Mouse (Mus musculus): Measurements from ENCODE around the gene Zfp831. TPM values are rescaled to one million over a fixed set of nuclear protein-coding genes. Genes with fewer than 3 reads are reported as not detected.

The Zfp831 gene
- polyA plus RNA-seq, 1 experiment = not detected

DNA sequence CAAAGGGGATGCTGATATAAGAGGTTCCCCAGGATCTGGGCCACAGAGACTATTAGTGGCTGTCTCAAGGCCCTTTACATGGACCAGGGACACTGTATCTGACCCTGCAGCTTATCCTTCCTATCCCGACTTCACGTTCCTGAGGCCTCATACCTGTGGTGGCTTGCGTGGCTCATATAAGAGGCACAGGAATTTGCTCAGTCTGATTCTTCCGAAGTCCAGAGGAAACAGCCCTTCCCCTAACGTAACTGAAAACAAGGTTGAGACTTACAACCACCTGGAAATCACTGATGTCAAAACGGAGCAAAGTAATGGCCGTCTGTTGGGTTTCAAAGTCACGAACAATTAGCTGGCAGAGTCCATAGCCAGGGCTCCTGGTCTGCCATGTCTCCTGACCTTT, 30.1 kb upstream of the Zfp831 start:
- peak overlapping the region; percentile 48 for H3K27ac ChIP-seq (replicated peaks; ENCODE audit: low read depth, low read length)
- no peak overlapping the region for H3K4me3 ChIP-seq (ENCODE audit: insufficient read depth, low read depth, low read length)
- peaks cover 11% of the 10 kb centered on the region; the same call in 1 of the 2 replicates for H3K4me1 ChIP-seq (ENCODE audit: control insufficient read depth, insufficient read depth, insufficient read length, low read length)

DNA sequence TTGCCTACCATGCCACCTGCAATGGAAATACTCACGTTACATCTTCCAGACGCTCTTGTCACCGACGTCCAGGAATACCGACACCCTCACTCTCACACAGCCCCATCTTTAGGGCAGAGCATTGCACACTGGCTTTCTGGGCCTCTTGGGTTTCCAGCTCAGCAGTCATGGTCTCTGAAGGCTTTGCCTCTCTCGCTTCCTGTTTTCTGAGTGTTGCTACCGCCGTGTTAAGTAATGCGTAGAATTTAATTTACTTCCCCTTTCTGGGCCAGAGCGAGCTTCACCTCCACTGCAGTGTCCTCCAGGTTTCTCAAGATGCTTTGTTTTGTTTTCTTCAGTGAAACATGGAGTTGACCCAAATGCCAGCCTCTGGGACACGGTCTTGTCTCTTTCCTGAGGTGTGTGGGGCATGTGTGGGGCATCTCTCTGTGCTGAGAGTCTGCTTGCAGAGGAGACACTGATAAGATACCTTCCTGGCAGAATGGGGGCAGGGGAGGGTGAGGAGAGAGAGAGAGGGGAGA, 29.4 kb upstream of the Zfp831 start:
- Histone ChIP-seq H3K4me1 (ENCODE audit: control insufficient read depth, insufficient read depth, insufficient read length, low read length) (peaks cover 10% of the 10 kb centered on the region; the same call in 1 of the 2 replicates), H3K4me3 (ENCODE audit: insufficient read depth, low read depth, low read length) (no peak overlapping the region), H3K27ac (replicated peaks; ENCODE audit: low read depth, low read length) (peak overlapping the region; percentile 37; the same call in 1 of the 2 replicates)

DNA sequence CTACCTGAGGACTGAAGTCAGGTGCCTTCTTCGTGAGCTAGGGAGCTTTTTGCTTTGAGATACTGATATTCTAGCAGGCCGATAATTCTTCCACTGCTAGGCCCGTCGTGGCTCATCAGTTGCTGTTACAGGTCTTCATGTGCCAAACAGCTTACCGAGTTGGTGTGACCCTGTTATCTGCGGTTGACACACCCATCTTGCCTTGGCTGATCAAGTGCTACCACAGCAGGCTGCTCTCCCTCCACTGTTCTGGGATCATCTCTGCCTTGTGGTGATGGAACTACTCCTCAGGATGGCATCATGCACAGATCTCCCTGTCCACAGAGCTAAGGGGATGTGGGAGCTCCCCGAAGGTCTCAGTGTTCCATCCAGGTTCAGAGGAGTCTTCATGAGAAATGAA, 21.5 kb upstream of the Zfp831 start:
- H3K4me3 ChIP-seq (ENCODE audit: insufficient read depth, low read depth, low read length) = no peak overlapping the region
- peak overlapping the region; percentile 4 for H3K27ac ChIP-seq (replicated peaks; ENCODE audit: low read depth, low read length)
- H3K4me1 ChIP-seq (ENCODE audit: control insufficient read depth, insufficient read depth, insufficient read length, low read length) = peaks cover 3% of the 10 kb centered on the region; the same call in 1 of the 2 replicates

DNA sequence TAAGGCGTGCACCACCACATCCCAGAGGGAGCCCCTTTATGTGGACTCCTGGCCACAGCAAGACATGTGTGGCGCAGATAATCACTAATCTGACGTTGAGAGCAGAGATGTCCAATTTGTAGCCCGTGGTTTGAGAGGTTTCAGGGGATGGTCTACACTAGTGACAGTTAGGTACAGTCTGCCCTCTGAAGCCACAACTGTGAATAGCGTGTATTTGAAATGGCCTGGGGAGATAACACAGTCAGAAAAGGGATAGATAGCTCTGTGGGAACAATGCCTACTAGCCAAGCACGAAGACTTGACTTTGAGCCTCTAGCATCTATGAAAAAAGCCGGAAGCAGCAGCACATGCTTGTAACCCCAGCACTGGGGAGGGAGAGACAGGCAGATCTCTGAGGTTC, 18.9 kb upstream of the Zfp831 start:
- no peak overlapping the region for H3K27ac ChIP-seq (replicated peaks; ENCODE audit: low read depth, low read length)
- H3K4me3 ChIP-seq (ENCODE audit: insufficient read depth, low read depth, low read length) = no peak overlapping the region
- H3K4me1 ChIP-seq (ENCODE audit: control insufficient read depth, insufficient read depth, insufficient read length, low read length) = peaks cover 11% of the 10 kb centered on the region; the same call in 1 of the 2 replicates

DNA sequence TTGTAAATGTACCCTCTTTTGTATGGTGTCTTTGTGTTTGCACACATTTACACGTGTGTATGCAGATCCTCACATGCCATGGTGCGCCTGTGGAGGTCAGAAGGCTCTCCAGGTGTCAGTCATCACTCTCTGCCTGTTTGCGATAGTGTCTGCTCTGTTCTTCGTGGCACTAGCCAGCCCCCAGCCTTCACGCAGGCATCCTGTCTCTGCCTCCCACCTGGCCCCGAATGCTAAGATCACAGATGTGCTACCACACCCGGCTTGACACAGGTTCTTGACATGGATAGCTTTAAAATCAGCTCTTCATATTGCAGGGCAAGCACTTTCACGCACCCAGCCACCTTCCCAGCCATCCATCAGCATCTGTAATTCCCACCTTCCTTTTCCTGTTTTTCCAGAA, 16.3 kb upstream of the Zfp831 start:
- H3K27ac ChIP-seq (replicated peaks; ENCODE audit: low read depth, low read length) = no peak overlapping the region
- no peak overlapping the region for H3K4me3 ChIP-seq (ENCODE audit: insufficient read depth, low read depth, low read length)

DNA sequence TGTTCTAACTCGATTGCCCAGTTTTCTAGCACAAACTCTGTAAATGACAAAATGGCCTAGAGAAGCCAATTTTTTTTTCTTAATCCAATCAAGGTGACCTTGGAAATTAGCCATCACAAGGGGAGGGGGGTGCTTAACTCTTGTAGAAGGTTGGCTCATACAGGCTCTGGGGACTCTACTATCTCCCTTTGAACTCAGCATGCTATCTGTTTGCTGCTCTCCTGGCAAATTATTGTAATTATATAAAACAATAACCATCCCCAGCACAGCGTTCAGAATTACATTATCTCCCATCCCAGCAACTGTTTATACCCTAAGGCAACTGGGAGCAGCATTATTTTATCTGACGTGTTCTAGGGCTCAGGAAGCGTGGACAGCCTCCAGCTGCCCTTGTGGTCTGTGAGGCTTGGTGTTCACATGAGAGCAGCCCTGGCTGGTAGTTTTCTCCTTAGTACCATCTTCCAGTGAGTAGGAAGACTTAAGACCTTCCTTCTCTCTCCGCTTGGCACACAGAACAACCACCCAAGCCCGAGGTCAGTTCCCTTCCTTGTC, 14.0 kb upstream of the Zfp831 start:
- no peak overlapping the region for H3K4me3 ChIP-seq (ENCODE audit: insufficient read depth, low read depth, low read length)
- peaks cover 8% of the 10 kb centered on the region; the same call in 1 of the 2 replicates for H3K4me1 ChIP-seq (ENCODE audit: control insufficient read depth, insufficient read depth, insufficient read length, low read length)
- no peak overlapping the region for H3K27ac ChIP-seq (replicated peaks; ENCODE audit: low read depth, low read length)

More for the DNA sequence above, 16.3 kb upstream of the Zfp831 start:
- peaks cover 8% of the 10 kb centered on the region; the same call in 1 of the 2 replicates for H3K4me1 ChIP-seq (ENCODE audit: control insufficient read depth, insufficient read depth, insufficient read length, low read length)

DNA sequence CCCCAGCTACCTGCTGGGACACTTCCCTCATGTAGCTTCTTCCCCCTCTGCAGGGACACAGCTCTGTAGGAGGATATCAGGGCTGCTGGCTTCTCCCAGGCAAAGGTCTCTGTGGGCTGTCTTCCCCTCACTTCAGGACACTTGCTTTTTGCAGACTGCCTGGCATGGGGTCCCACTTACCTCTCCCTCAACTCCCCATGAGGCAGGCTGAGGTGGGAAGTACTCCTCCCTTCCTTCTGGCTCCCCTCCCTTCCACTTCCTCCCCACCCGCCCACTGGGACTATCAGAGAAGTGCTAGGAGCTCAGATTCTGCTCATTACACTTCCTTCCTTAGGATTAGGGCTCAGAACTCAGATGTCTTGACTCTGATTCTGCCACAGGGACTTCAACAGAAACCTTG, 6.6 kb upstream of the Zfp831 start:
- Histone ChIP-seq H3K4me1 (ENCODE audit: control insufficient read depth, insufficient read depth, insufficient read length, low read length) (peaks cover 7% of the 10 kb centered on the region; the same call in 1 of the 2 replicates), H3K4me3 (ENCODE audit: insufficient read depth, low read depth, low read length) (no peak overlapping the region), H3K27ac (replicated peaks; ENCODE audit: low read depth, low read length) (peak overlapping the region; percentile 72)

DNA sequence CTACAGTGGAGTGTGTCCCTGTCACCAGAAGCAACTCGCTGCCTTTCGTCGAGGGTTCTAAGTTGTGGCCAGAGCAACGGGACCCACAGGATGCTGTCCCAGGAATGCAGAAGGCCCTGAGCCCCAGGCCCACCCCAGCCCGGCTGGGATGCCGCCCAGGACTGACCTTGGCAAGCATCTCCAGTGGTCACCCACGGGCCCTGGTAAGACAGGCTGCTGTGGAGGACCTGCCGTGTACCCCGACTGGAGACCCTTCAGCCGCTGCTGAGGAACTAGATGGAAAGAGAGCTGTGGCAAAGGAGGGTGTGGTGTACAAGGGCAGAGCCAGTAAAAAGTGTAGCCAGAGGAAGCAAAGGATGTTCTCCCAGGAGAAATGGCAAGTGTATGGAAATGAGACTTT, 1.6 kb downstream of the Zfp831 start:
- no peak overlapping the region for H3K27ac ChIP-seq (replicated peaks; ENCODE audit: low read depth, low read length)
- H3K4me1 ChIP-seq (ENCODE audit: control insufficient read depth, insufficient read depth, insufficient read length, low read length) = no peaks in the 10 kb centered on the region
- no peak overlapping the region for H3K4me3 ChIP-seq (ENCODE audit: insufficient read depth, low read depth, low read length)

DNA sequence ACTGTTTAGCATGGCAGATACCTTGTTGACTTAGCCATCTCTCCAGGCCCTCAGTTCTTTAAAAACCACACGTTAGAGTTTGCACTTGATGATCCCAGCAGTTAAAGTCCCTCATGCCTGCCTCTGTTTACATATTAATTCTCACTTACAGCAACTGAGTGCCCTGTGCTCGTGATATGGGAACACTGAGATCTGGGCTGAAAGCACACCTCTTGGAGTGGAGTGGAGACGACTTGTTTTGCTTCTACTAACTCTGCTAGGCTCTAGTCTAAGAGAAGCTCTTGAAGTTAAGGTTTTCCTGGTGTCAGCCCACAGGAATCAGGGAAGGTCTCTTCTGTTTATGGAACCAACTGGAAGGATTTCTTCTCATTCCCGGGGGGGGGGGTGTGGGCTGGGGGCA, 9.5 kb downstream of the Zfp831 start:
- Histone ChIP-seq H3K4me1 (ENCODE audit: control insufficient read depth, insufficient read depth, insufficient read length, low read length) (no peaks in the 10 kb centered on the region), H3K27ac (replicated peaks; ENCODE audit: low read depth, low read length) (no peak overlapping the region), H3K4me3 (ENCODE audit: insufficient read depth, low read depth, low read length) (no peak overlapping the region)

DNA sequence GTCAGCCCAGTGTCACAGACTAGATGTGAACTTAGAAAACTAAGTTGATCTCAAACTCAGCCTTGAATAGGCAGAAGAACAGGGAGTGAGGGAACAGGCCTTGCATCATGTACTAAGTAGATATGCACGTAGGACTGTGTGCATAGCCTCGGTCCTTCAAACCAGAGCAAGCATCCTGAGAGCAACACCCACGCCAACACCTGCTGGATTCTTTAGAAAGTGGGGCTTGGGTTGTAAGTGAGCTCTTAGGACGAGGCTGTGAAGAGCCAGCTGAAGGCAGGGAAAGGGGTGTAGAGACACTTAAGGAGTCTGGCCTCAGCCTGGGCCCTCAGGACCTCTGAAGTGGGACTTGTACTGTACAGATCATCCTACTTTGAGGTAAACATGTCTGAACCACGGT, 12.0 kb downstream of the Zfp831 start:
- Histone ChIP-seq H3K4me1 (ENCODE audit: control insufficient read depth, insufficient read depth, insufficient read length, low read length) (peaks cover 4% of the 10 kb centered on the region; the same call in 1 of the 2 replicates), H3K27ac (replicated peaks; ENCODE audit: low read depth, low read length) (no peak overlapping the region), H3K4me3 (ENCODE audit: insufficient read depth, low read depth, low read length) (no peak overlapping the region)

DNA sequence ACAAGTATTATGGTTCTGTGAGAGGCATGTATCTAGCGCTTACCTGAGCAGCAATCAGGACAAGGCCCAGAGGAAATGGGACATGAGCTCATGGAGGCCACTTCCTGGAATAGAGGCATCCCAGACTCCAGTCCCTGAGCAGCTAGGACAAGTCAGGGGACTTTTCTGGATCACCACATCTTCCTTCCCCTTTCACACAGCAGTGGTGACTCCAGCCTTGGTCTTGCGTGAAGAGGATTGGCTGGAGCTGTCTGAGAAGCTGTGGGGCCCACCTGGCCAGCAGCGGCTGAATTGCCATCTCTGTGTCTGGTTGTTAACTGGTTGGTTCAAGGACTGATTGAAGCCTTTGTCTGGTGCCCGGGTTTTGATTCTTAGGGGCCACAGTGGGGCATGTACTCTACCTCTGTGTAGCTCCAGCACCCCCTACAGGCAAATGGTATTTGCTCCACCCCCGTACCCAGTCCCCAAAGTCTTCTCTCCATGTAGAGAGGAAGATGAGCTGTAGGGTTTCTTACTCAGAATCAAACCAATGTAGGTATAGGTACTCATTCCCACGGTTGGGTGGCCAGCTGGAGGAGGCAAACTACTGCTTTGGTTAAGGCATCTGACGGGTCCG, 15.0 kb downstream of the Zfp831 start:
- Histone ChIP-seq H3K27ac (replicated peaks; ENCODE audit: low read depth, low read length) (no peak overlapping the region), H3K4me1 (ENCODE audit: control insufficient read depth, insufficient read depth, insufficient read length, low read length) (peaks cover 4% of the 10 kb centered on the region; the same call in 1 of the 2 replicates), H3K4me3 (ENCODE audit: insufficient read depth, low read depth, low read length) (no peak overlapping the region)

DNA sequence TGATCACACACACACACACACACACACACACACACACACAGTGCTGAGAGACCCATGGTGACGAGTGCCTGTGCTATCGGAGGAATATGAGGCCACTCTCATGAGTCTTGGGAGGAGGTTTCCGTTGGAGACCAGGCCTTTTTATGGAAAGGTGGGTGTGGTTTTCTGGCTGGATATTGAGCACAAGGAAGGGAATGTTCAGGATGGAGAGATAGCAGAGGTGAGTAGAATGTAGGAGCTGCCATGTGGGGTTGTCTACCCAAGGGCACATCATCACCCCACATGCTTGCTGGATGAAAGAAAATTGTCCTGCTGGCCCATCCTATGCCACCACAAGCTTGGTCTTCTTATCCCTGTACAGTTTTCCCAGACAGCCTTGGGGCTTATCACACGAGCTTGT, 16.5 kb downstream of the Zfp831 start:
- H3K4me1 ChIP-seq (ENCODE audit: control insufficient read depth, insufficient read depth, insufficient read length, low read length) = peaks cover 4% of the 10 kb centered on the region; the same call in 1 of the 2 replicates
- no peak overlapping the region for H3K4me3 ChIP-seq (ENCODE audit: insufficient read depth, low read depth, low read length)
- no peak overlapping the region for H3K27ac ChIP-seq (replicated peaks; ENCODE audit: low read depth, low read length)

DNA sequence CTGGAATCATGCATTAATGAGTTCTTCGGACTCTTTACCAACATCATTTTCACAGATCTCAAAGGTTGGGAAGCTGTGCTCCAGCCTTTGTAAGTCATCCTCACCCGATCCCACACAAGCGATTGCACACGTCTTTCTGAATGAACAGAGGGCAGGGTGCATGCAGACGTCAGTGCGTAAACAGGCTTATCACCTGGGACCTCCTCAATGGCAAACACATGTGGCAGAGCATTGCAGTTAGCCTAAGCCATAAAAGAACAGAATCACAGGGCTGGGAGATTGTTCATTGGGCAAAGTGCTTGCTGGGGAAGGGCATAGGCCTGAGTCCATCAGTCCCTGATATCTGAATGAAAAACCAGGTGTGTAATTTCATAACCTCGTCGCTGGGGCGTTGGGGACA, 17.0 kb downstream of the Zfp831 start:
- Histone ChIP-seq H3K27ac (replicated peaks; ENCODE audit: low read depth, low read length) (no peak overlapping the region), H3K4me1 (ENCODE audit: control insufficient read depth, insufficient read depth, insufficient read length, low read length) (peaks cover 4% of the 10 kb centered on the region; the same call in 1 of the 2 replicates), H3K4me3 (ENCODE audit: insufficient read depth, low read depth, low read length) (no peak overlapping the region)

DNA sequence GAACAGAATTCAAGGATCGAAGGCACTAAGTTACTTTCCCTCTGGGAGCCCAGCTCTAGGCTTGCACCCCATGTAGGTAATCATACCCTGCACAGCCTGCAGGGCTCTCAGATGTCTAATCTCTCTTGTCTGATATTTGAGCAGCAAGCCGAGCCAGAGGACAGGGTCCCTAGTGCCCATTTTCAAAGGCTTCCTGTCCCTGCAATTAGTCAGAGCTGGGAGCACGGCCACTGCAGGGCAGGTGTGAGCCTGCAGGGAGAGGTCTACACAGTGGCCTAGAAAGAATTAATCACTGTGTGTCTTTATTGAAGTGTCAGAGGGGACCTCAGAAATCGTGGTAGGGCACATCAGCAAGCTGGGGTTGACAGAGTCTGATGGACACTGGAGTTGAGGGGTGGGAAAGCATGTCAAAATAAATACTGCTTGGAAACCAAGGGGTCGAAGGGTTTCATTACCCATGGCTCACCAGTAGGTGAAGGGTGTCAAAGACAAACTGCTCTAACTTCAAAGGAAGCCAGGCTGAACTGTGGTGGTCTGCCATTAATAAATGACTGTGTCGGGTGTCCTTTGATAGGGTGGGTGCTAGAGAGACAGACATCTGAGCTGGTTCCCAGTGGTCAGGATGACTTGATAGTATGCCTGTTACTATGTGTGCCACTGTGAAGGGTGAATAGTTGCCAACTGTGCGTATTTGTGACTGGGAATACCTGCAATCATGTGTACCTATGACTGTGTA, 18.3 kb downstream of the Zfp831 start:
- H3K27ac ChIP-seq (replicated peaks; ENCODE audit: low read depth, low read length) = no peak overlapping the region
- H3K4me3 ChIP-seq (ENCODE audit: insufficient read depth, low read depth, low read length) = no peak overlapping the region
- peaks cover 4% of the 10 kb centered on the region; the same call in 1 of the 2 replicates for H3K4me1 ChIP-seq (ENCODE audit: control insufficient read depth, insufficient read depth, insufficient read length, low read length)

DNA sequence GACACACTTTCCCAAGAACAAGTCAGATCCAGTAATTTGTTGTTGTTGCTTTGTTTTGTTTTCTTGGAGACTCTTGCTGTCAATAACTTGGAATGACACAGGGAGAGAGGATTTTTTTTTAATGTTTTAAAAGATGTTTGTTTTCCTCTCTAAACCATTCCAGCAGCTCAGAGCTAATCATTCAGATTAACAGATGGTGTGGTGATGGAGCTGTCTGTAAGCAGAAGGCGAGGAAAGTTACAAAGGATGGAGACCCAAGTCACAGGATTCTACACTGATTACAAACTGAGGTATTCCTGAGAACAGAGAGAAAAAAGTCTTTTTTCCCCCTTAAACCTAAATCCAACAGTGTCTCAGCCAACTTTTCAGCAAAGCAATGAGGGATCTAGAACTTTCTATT, 19.3 kb downstream of the Zfp831 start:
- Histone ChIP-seq H3K4me3 (ENCODE audit: insufficient read depth, low read depth, low read length) (no peak overlapping the region), H3K4me1 (ENCODE audit: control insufficient read depth, insufficient read depth, insufficient read length, low read length) (peaks cover 4% of the 10 kb centered on the region; the same call in 1 of the 2 replicates), H3K27ac (replicated peaks; ENCODE audit: low read depth, low read length) (no peak overlapping the region)
